Mouse (Mus musculus): ENCODE measurements around the gene Gm10282. TPM values are rescaled to one million over a fixed set of nuclear protein-coding genes. Genes with fewer than 3 reads are reported as not detected.

Gene Gm10282
- total and polyA plus RNA-seq, 3 experiments: 11.7 to 133 TPM; not detected in 1

DNA sequence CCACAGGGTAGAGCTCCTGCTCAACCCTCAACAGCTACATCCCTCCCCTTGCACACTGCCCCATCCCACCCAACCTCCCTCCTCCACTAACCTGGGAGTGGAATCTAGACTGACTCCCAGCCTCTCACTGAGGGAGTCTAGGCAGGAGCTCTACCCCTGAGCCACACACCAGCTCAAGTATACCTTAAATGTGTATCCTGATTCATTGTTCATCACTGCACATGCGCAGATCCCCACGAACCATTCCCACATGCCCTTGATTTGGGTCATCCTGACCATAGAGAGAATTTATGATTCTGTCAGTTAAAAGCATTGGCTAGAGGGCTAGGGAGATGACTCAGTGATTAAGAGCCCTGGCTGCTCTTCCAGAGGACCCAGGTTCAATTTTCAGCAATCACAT is 42.3 kb downstream of the Gm10282 start:
- Histone ChIP-seq H3K9ac (ENCODE audit: control insufficient read depth, low read depth, low read length, poor library complexity, severe bottlenecking) (no peak overlapping the region), H3K27ac (ENCODE audit: control insufficient read depth, low read depth, low read length) (no peak overlapping the region), H3K36me3 (ENCODE audit: control insufficient read depth in 1 of 2, insufficient read depth in 2 of 2, low read length in 2 of 2) (peaks cover 0 to 3% of the 10 kb centered on the region in 2 experiments; a peak in 2 of 4 replicates), H3K4me1 (ENCODE audit: control insufficient read depth in 1 of 2, insufficient read depth in 2 of 2, low read length in 2 of 2) (peaks cover 0 to 2% of the 10 kb centered on the region in 2 experiments; a peak in 1 of 4 replicates), H3K27me3 (ENCODE audit: control insufficient read depth in 1 of 2, insufficient read depth in 2 of 2, low read length in 2 of 2) (no peaks in the 10 kb centered on the region), H3K9me3 (replicated peaks; ENCODE audit: insufficient read depth, low read length) (no peaks in the 10 kb centered on the region), H3K79me2 (ENCODE audit: control insufficient read depth, insufficient read depth, low read length, poor library complexity) (no peaks in the 10 kb centered on the region), H3K4me3 (ENCODE audit: control insufficient read depth in 1 of 2, insufficient read depth in 1 of 2, low read depth in 2 of 2, low read length in 2 of 2) (no peak overlapping the region)
- no peak for DNase-seq (ENCODE audit: low read depth, low spot score)
- TF ChIP-seq POLR2AphosphoS5 (IDR thresholded peaks at IDR 0.05; ENCODE audit: borderline replicate concordance, low read depth, low read length) (no peak), BHLHE40 (IDR thresholded peaks at IDR 0.05; ENCODE audit: borderline replicate concordance, low read depth, low read length) (no peak), MEF2A (IDR thresholded peaks at IDR 0.05; ENCODE audit: extremely low read depth, insufficient replicate concordance, low read depth, low read length, poor library complexity, severe bottlenecking) (no peak), CTCF (IDR thresholded peaks at IDR 0.05 in 2 of 3, conservative IDR thresholded peaks at IDR 0.05 in 1 of 3; ENCODE audit: control insufficient read depth in 1 of 3, insufficient read depth in 1 of 3, low read depth in 2 of 3, low read length in 3 of 3, poor library complexity in 1 of 3, severe bottlenecking in 1 of 3) (no peak), ZKSCAN1 (IDR thresholded peaks at IDR 0.05; ENCODE audit: low read depth, low read length) (no peak), RAD21 (IDR thresholded peaks at IDR 0.05; ENCODE audit: low read depth, low read length) (no peak), EP300 (IDR thresholded peaks at IDR 0.05; ENCODE audit: low read depth in 1 of 2, low read length in 2 of 2) (no peak), CHD1 (IDR thresholded peaks at IDR 0.05; ENCODE audit: low read depth, low read length) (no peak), SIN3A (IDR thresholded peaks at IDR 0.05; ENCODE audit: low read length) (no peak), ZC3H11A (IDR thresholded peaks at IDR 0.05; ENCODE audit: low read depth, low read length) (no peak), CHD2 (IDR thresholded peaks at IDR 0.05; ENCODE audit: low read length) (no peak), GATA1 (IDR thresholded peaks at IDR 0.05; ENCODE audit: low read depth, low read length) (no peak), NELFE (IDR thresholded peaks at IDR 0.05; ENCODE audit: low read depth, low read length) (no peak)

DNA sequence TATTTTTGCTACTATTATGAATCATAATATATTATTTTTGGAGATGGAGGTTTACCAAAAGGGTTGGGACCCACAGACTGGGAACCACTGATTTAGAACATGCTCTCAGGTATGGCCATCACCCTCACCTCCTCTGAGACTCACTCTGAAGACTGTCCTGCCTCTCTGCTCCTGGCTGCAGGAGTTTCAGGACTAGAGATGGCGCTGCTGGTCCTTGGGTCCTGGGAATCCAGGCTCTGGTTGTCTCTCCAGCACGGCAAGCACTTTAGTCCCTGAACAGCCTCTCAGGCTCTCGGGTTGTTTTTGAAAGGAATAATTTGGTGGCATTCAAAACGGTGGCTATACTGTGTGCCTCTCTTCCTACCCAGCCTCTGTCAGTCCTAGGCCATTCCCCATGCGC is 43.2 kb downstream of the Gm10282 start:
- Histone ChIP-seq H3K27ac (ENCODE audit: control insufficient read depth, low read depth, low read length) (no peak overlapping the region), H3K36me3 (ENCODE audit: control insufficient read depth in 1 of 2, insufficient read depth in 2 of 2, low read length in 2 of 2) (no peaks in the 10 kb centered on the region), H3K27me3 (ENCODE audit: control insufficient read depth in 1 of 2, insufficient read depth in 2 of 2, low read length in 2 of 2) (no peaks in the 10 kb centered on the region), H3K4me1 (ENCODE audit: control insufficient read depth in 1 of 2, insufficient read depth in 2 of 2, low read length in 2 of 2) (no peaks in the 10 kb centered on the region), H3K9me3 (replicated peaks; ENCODE audit: insufficient read depth, low read length) (no peaks in the 10 kb centered on the region), H3K79me2 (ENCODE audit: control insufficient read depth, insufficient read depth, low read length, poor library complexity) (no peaks in the 10 kb centered on the region), H3K9ac (ENCODE audit: control insufficient read depth, low read depth, low read length, poor library complexity, severe bottlenecking) (no peak overlapping the region), H3K4me3 (ENCODE audit: control insufficient read depth in 1 of 2, insufficient read depth in 1 of 2, low read depth in 2 of 2, low read length in 2 of 2) (no peak overlapping the region)
- TF ChIP-seq CTCF (IDR thresholded peaks at IDR 0.05 in 2 of 3, conservative IDR thresholded peaks at IDR 0.05 in 1 of 3; ENCODE audit: control insufficient read depth in 1 of 3, insufficient read depth in 1 of 3, low read depth in 2 of 3, low read length in 3 of 3, poor library complexity in 1 of 3, severe bottlenecking in 1 of 3) (peak in 2 of 3 experiments; percentile 8 to 14; a peak in 1 of 6 replicates), NRF1 (IDR thresholded peaks at IDR 0.05; ENCODE audit: insufficient read depth, low read depth, low read length, poor library complexity, severe bottlenecking) (no peak), RAD21 (IDR thresholded peaks at IDR 0.05; ENCODE audit: low read depth, low read length) (peak; percentile 24), SMC3 (IDR thresholded peaks at IDR 0.05; ENCODE audit: low read depth, low read length) (peak; percentile 41)
- DNase-seq (ENCODE audit: low read depth, low spot score): no peak
